In the genomic region with DNA sequence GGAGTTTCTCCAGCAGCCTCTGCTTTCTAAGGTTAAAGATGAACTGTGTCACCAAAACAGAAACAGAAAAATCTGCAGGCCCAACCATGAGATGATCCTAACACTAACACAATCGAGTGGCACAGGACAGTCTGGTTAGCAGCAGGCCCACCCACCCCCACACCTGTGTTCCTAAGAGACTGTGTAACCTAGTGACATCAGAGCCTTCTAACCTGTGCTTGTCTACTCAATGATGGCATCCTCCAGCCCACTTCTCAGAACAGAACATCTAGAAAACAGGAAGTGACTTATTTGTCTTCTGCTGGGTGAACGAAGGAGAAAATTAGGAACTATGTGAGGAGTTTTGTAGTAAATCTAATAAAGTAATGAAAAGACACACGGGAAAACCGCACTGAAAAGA, we compare ENCODE assay signal across 21 mouse cellular contexts. TPM values are rescaled to one million over a fixed set of nuclear protein-coding genes. Genes with fewer than 3 reads are reported as not detected.
"Had no signal": no experiment of that assay in that cellular context is flagged by ENCODE, and none has a peak within 500 bp of the region (broad histone marks: within the 10 kb centered on the region; RNA-seq: fewer than 3 reads in every experiment).

No protein-coding gene starts in this region.

- H3K27ac ChIP-seq: left cerebral cortex, adult 2 months; liver, embryonic 13.5 days; macrophage; neural tube, embryonic 12.5 days; neural tube, embryonic 15.5 days had no signal

- H3K27me3 ChIP-seq: liver, embryonic 13.5 days; midbrain, embryonic 12.5 days; midbrain, embryonic 15.5 days; neural tube, embryonic 12.5 days; neural tube, embryonic 15.5 days; stomach, embryonic 15.5 days had no signal

- H3K4me2 ChIP-seq: liver, embryonic 13.5 days; midbrain, embryonic 12.5 days; midbrain, embryonic 15.5 days; neural tube, embryonic 12.5 days; neural tube, embryonic 15.5 days; stomach, embryonic 15.5 days had no signal

- H3K9ac ChIP-seq: liver, embryonic 13.5 days; midbrain, embryonic 12.5 days; midbrain, embryonic 15.5 days; neural tube, embryonic 12.5 days; neural tube, embryonic 15.5 days; stomach, embryonic 15.5 days had no signal

- DNase-seq: kidney, adult 8-10 months; kidney, postnatal 14 days; kidney, postnatal 4 days; layer of hippocampus, postnatal 36 days; liver, embryonic 13.5 days; lung, adult 2 months; lung, postnatal 14 days; retina, postnatal 1 day; right cerebral cortex, postnatal 25 days; spleen, adult 18-20 months; thymus, postnatal 25 days had no signal

- H3K4me3 ChIP-seq: left cerebral cortex, adult 2 months; liver, embryonic 13.5 days; midbrain, embryonic 12.5 days; midbrain, embryonic 15.5 days; neural tube, embryonic 12.5 days; neural tube, embryonic 15.5 days; stomach, embryonic 15.5 days had no signal

- ATAC-seq: midbrain, embryonic 15.5 days had no signal

- H3K9me3 ChIP-seq: liver, embryonic 13.5 days; midbrain, embryonic 12.5 days; midbrain, embryonic 15.5 days; neural tube, embryonic 12.5 days; neural tube, embryonic 15.5 days; stomach, embryonic 15.5 days had no signal

RNA-seq across cellular contexts. Expression of a gene that starts 42.5 kb away (rescaled TPM):
- total RNA-seq: megakaryocyte, adult 5-6 weeks had no signal
- polyA plus RNA-seq: limb, embryonic 11.5 days; liver, embryonic 16.5 days; lung, adult 2 months; macrophage had no signal
